Mouse (Mus musculus) liver, embryonic 14.5 days (tissue): Measurements from ENCODE around the gene Fanci. TPM values are rescaled to one million over a fixed set of nuclear protein-coding genes. Genes with fewer than 3 reads are reported as not detected.

Experiments
- ATAC-seq: fragments of 200-750 bp; cut with Nextera tagmentation; 2 replicates; pipeline ENCODE4 v1.8.0; 2017; ENCODE audit warnings: moderate number of reproducible peaks, mild to moderate bottlenecking, moderate library complexity; ENCODE audit not compliant: insufficient read depth
- DNase-seq, 3 experiments: peaks; one replicate each; pipeline ENCODE4 v3.0.0-alpha.2; 2012 to 2013; ENCODE audit warnings: low read depth in 3 of 3, low spot score in 3 of 3
- H3K27ac ChIP-seq: fragments of 300-500 bp; sonication (generic); 2 replicates; pipeline ENCODE4 v1.5.1; 2014; ENCODE audit warnings: moderate library complexity, mild to moderate bottlenecking, control low read depth, inconsistent platforms
- H3K27me3 ChIP-seq: fragments of 300-500 bp; sonication (generic); 2 replicates; pipeline ENCODE4 v1.6.1; 2014; ENCODE audit warnings: mild to moderate bottlenecking, low read length, moderate library complexity; ENCODE audit not compliant: control insufficient read depth, insufficient read depth
- H3K36me3 ChIP-seq: fragments of 300-500 bp; sonication (generic); replicated peaks from 2 replicates; pipeline ENCODE4 v1.6.1; 2014; ENCODE audit warnings: low read depth; ENCODE audit not compliant: control insufficient read depth, insufficient read depth
- H3K4me1 ChIP-seq, 2 experiments: fragments of 200-500 bp in 1 of 2; fragments of 300-500 bp in 1 of 2; sonication (generic) in 1 of 2; replicated peaks; 2 replicates each; pipeline ENCODE4 v1.6.1; 2012 to 2014; ENCODE audit warnings: antibody characterized with exemption in 1 of 2, inconsistent platforms in 1 of 2, low read length in 1 of 2; ENCODE audit not compliant: control insufficient read depth in 2 of 2, insufficient read depth in 2 of 2
- H3K4me2 ChIP-seq: fragments of 300-500 bp; sonication (generic); 2 replicates; pipeline ENCODE4 v1.6.1; 2014; ENCODE audit warnings: low read depth, mild to moderate bottlenecking, control low read depth, moderate library complexity
- H3K4me3 ChIP-seq, 2 experiments: fragments of 200-500 bp in 1 of 2; fragments of 300-500 bp in 1 of 2; sonication (generic) in 1 of 2; 2 replicates each; pipeline ENCODE4 v1.5.1; 2012 to 2014; ENCODE audit warnings: low read depth in 2 of 2, low read length in 2 of 2, mild to moderate bottlenecking in 2 of 2, control low read depth in 1 of 2, inconsistent platforms in 1 of 2, moderate library complexity in 1 of 2; ENCODE audit not compliant: insufficient read depth in 1 of 2
- H3K9ac ChIP-seq: fragments of 300-500 bp; sonication (generic); replicated peaks from 2 replicates; pipeline ENCODE4 v1.6.1; 2014; ENCODE audit warnings: mild to moderate bottlenecking, control low read depth, moderate library complexity
- H3K9me3 ChIP-seq: fragments of 300-500 bp; sonication (generic); 2 replicates; pipeline ENCODE4 v1.6.1; 2016; ENCODE audit warnings: low read length, mixed read lengths; ENCODE audit not compliant: control insufficient read depth
- CTCF ChIP-seq: IDR thresholded peaks from 2 replicates; pipeline ENCODE4 v1.5.1; 2016; ENCODE audit warnings: antibody characterized with exemption, low read depth, control low read depth
- EP300 ChIP-seq: IDR thresholded peaks from 2 replicates; pipeline ENCODE4 v1.6.1; 2016; ENCODE audit warnings: antibody characterized with exemption, low read depth
- WGBS: fragments of 180-500 bp; shearing (Covaris S2); extraction: QIAGEN DNeasy Blood & Tissue Kit; methylation state at CpG from one replicate; pipeline ENCODE4 v1.1.7; 2014; ENCODE audit not compliant: insufficient replicate concordance; 5-methylcytosine and 5-hydroxymethylcytosine counted together
- polyA plus RNA-seq, 2 experiments: library from polyadenylated mRNA; depleted of rRNA in 1 of 2; stranded (reverse) in 1 of 2; unstranded in 1 of 2; fragments of >200 nt; fragmentation: Nextera tagmentation in 1 of 2; extraction: Ambion mirVana in 1 of 2; gene quantifications; 2 replicates each; pipeline versions ENCODE4 v1.2.1 to v1.2.3; 2012 to 2014

The Fanci gene
- polyA plus RNA-seq, 2 experiments: 6.7 to 10.0 TPM

DNA sequence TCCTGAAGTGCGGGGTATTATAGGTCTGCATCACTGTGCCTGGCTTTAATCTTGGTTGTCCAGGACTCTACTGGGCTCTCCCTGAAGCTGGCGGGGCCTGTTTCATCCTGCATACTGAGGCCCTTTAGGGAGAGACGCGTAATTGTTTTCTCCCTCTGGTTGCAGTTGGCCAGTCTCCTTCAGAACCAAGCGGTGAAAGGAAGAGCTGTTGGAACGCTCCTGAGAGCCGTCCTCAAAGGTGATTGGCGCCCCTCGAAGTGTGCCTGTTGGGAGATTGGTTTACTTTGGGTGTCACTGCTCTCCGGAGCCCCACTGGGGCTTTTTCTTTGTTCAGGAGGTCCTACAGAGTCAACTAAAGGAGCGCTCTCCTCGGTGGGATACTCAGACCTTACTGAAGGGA lies 7.2 kb downstream of the Fanci start:
- 83% methylated on average over 12 of the region's 12 CpGs for WGBS
- Histone ChIP-seq H3K27me3 (no peaks in the 10 kb centered on the region), H3K36me3 (peaks cover 3% of the 10 kb centered on the region; the same call in 1 of the 2 replicates)

GRCm38 (mm10) chr7:79400296-79400695 lies 8.6 kb downstream of the Fanci start:
- ATAC-seq (no peak), DNase-seq (no peak)
- Histone ChIP-seq H3K9me3 (no peaks in the 10 kb centered on the region), H3K36me3 (peaks cover 3% of the 10 kb centered on the region; the same call in 1 of the 2 replicates), H3K27me3 (no peaks in the 10 kb centered on the region), H3K4me3 (no peak overlapping the region), H3K27ac (no peak overlapping the region), H3K4me2 (no peak overlapping the region), H3K4me1 (no peaks in the 10 kb centered on the region), H3K9ac (no peak overlapping the region)
- TF ChIP-seq CTCF (no peak), EP300 (no peak)
- WGBS: 66% methylated on average over 3 of the region's 3 CpGs

More for the DNA sequence above, 7.2 kb downstream of the Fanci start:
- Histone ChIP-seq H3K27ac (no peak overlapping the region), H3K9ac (no peak overlapping the region), H3K9me3 (no peaks in the 10 kb centered on the region), H3K4me3 (no peak overlapping the region), H3K4me2 (no peak overlapping the region), H3K4me1 (no peaks in the 10 kb centered on the region)
- no peak for TF ChIP-seq CTCF
- no peak for TF ChIP-seq EP300
- DNase-seq (no peak), ATAC-seq (no peak)

GRCm38 (mm10) chr7:79414449-79415375 lies 23.0 kb downstream of the Fanci start:
- no peak overlapping the region for H3K27ac ChIP-seq
- ATAC-seq: no peak

DNA sequence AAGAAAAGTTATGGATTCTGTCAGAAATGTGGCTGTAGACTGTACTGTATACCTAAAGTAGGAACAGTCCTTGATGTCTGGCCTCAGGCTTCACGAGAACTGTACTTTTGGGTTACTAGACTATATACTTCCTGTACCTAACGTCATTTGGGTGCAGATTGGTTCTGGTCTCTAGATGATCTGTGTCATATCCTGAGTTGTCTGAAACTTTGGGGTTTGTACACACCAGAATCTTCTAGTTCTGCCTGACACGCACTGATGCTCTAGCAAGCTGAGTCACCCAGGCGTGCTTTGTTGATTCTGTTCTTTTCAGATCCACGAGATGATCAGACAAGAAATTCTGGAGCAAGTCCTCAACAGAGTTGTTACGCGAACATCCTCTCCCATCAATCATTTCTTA lies 28.2 kb downstream of the Fanci start:
- Histone ChIP-seq H3K4me1 (no peaks in the 10 kb centered on the region), H3K27me3 (no peaks in the 10 kb centered on the region), H3K9me3 (no peaks in the 10 kb centered on the region), H3K4me3 (no peak overlapping the region), H3K4me2 (no peak overlapping the region), H3K36me3 (peaks cover 6% of the 10 kb centered on the region), H3K27ac (no peak overlapping the region), H3K9ac (no peak overlapping the region)
- WGBS: 83% methylated on average over 7 of the region's 7 CpGs
- no peak for DNase-seq
- ATAC-seq: no peak
- TF ChIP-seq EP300 (no peak), CTCF (no peak)

More at GRCm38 (mm10) chr7:79414449-79415375, 23.0 kb downstream of the Fanci start:
- Histone ChIP-seq H3K9me3 (no peaks in the 10 kb centered on the region), H3K9ac (no peak overlapping the region), H3K4me1 (no peaks in the 10 kb centered on the region), H3K4me3 (no peak overlapping the region), H3K4me2 (no peak overlapping the region), H3K36me3 (peaks cover 11% of the 10 kb centered on the region), H3K27me3 (no peaks in the 10 kb centered on the region)
- WGBS: 87% methylated on average over 18 of the region's 18 CpGs
- DNase-seq: no peak
- TF ChIP-seq EP300: no peak
- TF ChIP-seq CTCF: no peak

GRCm38 (mm10) chr7:79422876-79423275 lies 31.1 kb downstream of the Fanci start:
- Histone ChIP-seq H3K9ac (no peak overlapping the region), H3K9me3 (no peaks in the 10 kb centered on the region), H3K4me1 (no peaks in the 10 kb centered on the region), H3K4me2 (no peak overlapping the region), H3K4me3 (no peak overlapping the region), H3K27ac (no peak overlapping the region), H3K27me3 (no peaks in the 10 kb centered on the region), H3K36me3 (peaks cover 6% of the 10 kb centered on the region; the same call in 1 of the 2 replicates)
- WGBS: 56% methylated on average over 10 of the region's 10 CpGs
- TF ChIP-seq CTCF (no peak), EP300 (no peak)
- no peak for ATAC-seq
- DNase-seq: no peak
